Mouse (Mus musculus) olfactory bulb, adult 2 months (tissue): ENCODE measurements around the gene Syn3.

ENCODE experiments used
- CTCF ChIP-seq: fragments of 200-500 bp; IDR thresholded peaks from 2 replicates; pipeline ENCODE4 v1.5.1; 2012; ENCODE audit warnings: low read depth, mild to moderate bottlenecking, low read length, moderate library complexity; ENCODE audit not compliant: insufficient read depth
- POLR2A ChIP-seq: fragments of 200-500 bp; IDR thresholded peaks from 2 replicates; pipeline ENCODE4 v1.6.1; 2012; ENCODE audit warnings: mild to moderate bottlenecking, low read depth, low read length, moderate library complexity; ENCODE audit not compliant: insufficient read depth

- TF ChIP-seq CTCF, result no peak
- no peak for TF ChIP-seq POLR2A
These were observed 436.3 kb downstream of the Syn3 start for GRCm38 (mm10) chr10:86062261-86063017.
